Mouse (Mus musculus): ENCODE results near the gene Sar1a.

Sar1a gene

DNA sequence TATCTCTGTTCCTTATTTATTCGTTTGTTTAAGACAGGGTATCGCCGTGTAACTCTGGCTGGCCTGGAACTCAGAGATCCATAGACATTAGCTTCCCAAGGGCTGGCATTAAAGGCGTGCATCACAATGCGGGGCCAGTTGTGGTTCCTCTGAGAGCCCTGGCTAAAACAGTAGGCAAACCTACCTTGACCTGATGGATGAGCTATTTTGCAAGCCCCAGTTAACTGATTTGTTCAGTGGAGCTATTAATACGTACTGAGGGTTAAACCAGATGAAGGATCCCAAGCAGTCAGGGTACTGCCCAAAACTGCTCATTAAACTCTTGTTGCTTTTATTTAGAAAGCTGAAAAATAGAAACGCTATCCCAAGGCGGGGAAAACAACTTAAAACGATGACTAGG lies 554 bp upstream of the Sar1a start:
- DNase-seq (ENCODE audit: low spot score), result no peak

DNA sequence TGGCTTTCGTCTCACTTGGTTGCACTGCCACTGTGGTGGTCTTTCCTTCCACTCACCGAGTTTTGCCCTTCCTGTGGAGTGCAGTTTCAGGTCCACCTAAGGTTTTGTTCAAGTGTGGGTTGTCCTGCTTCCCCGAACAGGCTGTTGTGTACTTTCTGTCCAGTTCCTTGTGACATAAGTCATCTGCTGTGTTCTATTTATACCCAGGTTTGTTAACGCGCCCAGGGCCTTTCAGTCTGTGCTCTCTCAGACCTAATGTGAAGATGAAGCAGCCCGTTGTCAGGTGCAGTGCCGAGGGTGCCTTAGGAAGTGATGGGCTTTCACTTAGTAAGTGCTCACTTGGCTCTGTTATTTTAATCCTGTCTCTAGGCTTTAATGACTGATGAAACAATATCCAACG lies 9.3 kb downstream of the Sar1a start:
- no peak for DNase-seq (ENCODE audit: low spot score)

DNA sequence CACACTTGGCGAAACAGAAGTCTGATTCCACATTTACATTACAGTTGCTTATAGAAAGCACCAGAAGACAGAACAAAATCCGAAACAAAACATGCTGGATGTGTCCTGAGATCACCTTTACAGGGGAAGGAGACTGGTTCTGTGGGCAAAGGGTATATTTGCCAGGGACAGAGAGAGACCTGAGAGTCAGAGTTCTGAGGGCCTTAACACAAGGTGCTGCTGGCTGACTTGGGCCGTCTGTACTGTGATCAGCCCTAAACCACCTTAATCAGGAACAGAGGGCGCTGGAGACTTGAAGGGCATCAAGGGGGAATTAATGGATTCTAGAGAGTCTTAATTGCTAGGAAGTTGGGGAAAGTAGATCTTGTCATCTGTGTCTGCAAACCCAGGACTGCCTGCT lies 13.5 kb downstream of the Sar1a start:
- no peak for DNase-seq (ENCODE audit: low spot score)

DNA sequence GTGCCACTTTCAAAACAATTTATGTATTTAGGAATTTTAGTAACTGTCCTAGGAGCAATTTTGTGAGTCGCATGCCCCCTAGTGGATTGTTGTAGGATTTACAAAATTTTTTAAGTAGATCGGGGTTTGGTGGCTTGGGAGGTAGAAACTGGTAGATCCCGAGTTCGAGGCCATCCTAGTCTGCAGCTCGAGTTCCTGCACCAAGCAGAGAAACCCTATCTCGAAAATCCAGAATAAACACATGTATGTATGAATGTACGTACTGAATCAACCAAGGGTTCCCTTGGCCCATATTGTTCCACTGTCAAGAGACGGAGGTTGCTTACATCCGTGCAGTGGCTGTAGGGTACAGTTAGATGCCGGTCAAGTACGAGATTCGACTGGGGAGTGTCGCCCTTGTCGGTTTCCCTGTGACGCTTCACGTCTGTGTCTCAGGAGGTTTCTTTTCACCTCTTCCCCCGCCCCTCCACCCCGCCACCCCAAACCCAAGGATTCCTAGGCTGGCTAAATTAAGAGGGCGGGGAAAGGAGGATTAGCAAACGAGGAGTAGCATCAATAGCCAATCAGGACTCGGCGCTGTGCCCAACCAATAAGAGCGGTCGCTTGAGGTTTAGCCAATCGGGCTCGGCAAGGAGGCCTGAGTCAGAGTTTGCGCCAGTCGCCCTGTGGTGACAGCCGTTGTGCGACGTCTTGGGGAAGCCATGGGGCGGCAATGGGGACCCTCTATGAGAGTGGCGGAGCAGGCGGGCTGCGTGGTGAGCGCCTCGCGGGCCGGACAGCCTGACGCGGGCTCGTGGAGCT lies 15.0 kb downstream of the Sar1a start, which contains the start of gene Tysnd1:
Gene Tysnd1 (plus strand): TSS at position 645 of the 801 bp plus-strand sequence.
- peak; percentile 99 for DNase-seq (ENCODE audit: low spot score)

DNA sequence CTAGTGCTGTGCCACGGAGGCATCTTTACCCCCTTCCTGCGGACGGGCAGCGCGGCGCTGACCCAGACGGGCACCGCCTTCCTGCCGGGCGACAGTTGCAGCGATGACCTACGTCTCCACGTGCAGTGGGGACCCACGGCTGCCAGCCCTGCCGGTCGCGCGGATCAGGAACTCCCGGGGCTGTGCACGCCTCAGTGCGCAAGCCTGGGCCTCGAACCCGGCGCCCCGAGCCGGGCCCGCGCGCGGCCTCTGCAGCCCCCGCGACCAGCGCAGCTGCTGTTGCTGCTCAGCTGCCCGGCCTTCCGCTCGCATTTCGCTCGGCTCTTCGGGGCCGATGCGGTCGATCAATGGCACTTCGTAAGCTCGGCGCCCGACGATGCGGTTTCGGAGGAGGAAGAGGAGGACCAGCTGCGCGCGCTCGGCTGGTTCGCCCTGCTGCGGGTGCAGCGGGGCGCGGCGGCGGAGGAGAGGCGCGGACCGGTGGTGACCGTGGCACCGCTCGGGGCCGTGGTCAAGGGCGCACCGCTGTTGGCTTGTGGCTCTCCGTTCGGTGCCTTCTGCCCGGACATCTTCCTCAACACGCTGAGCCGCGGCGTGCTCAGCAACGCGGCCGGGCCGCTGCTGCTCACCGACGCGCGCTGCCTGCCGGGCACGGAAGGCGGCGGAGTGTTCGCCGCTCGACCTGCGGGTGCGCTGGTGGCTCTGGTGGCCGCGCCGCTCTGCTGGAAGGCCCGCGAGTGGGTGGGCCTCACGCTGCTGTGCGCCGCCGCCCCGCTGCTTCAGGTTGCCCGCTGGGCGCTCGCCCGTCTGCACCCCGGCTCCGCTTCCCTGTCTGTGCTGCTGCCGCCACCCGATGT lies 15.8 kb downstream of the Sar1a start:
- no peak for DNase-seq (ENCODE audit: low spot score)

DNA sequence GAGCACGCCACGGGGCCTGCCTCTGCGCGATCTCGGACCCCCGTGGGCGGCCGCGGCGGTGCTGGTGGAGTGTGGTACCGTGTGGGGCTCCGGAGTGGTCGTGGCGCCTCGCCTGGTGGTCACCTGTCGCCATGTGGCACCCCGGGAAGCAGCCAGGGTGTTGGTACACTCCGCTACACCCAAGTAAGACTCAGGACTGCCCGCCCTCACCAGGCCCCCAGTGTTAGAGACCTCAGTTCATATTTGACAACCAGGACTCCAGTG lies 16.4 kb downstream of the Sar1a start:
- no peak for DNase-seq (ENCODE audit: low spot score)

DNA sequence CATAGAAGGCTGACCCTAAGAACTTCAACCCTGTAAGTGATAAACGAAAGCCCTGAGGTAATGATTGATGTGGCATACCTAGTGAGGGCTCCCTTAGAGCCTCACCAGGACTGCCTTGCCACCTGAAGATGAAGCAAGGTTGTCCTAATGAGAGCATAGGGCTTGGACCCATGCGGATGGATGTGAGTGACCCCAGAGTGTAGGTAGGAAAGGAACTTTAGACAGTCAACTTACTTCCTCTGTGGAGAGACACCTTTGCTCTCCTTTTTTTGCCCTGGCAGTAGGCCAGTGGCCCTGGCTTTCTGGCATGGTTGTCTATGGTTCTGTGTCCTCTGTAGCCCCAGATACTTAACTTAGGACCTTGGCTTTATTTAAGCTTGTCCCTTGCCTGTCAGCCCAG lies 16.9 kb downstream of the Sar1a start:
- DNase-seq (ENCODE audit: low spot score), result peak; percentile 51

DNA sequence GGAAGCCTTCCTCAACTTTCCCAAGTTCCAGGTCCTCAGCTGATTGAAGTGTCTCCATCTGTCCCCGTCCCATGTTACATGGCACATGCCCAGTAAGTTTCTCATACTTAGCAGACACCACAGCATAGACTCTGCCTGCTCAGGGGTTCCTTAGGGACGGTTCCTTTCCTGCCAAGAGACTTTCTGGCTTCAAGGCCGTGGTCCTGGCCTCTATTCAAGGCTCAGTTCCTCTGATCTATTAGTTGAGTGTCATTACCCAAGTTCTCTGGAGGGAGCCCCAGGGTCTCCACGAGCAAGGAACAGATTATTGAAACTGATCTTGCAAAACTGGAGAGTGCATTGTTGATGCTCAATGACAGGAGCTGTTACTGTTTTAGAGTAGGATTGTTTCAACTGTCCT lies 24.6 kb downstream of the Sar1a start:
- peak; percentile 37 for DNase-seq (ENCODE audit: low spot score)

DNA sequence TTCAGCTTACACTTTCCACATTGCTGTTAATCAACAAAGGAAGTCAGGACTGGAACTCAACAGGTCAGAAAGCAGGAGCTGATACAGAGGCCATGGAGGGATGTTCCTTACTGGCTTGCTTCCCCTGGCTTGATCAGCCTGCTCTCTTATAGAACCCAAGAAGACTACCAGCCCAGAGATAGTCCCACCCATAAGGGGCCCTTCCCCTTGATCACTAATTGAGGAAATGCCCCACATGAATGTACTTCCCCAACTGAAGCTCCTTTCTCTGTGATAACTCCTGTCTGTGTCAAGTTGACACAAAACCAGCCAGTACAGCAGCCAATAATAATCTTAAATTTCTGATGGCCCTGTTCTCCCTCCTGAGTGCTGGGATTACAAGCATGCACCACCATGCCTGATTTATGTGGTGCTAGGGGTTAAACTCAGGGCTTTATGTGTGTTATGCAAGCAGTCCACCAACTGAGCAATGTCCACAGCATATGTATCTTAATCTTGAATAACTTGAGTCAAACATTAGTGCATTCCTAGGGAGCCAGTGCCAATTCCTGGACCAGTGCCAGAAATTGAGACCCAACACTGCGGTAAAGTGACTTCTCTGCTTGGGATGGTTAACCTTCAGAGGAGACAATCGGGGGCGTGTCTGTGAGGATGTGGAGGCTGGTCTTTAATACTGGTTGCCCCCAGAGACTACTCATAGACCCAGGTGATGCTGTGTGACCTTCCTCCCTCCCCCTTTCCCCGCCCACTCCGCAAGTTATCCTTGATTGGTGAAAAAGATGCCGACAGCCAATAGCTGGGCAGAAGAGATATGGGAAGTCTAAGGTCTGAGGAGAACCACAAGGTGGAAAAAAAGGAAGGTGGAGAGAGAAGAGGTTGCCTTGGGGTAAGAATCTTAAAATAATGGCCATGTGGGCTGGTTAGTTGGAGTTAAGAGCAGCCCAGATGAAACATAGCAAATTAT lies 26.6 kb downstream of the Sar1a start:
- no peak for DNase-seq (ENCODE audit: low spot score)

DNA sequence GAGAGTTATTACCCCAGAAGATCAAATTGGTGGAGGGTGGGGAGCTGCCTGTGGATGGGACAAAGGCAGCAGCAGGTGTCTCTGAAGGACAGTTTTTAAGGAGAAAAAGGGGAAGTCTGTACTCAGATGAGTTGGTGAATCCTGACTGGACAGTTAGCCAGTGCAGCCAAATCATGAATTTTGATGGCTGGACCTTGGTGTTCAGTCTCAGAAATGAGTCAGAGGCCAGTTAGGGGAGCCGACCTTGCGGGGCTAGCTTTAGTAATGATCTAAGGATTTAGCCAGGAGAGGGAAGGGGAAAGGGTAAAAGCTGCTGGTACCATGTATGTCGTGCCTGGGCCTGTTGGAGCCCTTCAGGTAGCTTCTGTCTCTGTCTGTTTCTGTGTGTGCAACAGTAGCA lies 33.5 kb downstream of the Sar1a start:
- no peak for DNase-seq (ENCODE audit: low spot score)

DNA sequence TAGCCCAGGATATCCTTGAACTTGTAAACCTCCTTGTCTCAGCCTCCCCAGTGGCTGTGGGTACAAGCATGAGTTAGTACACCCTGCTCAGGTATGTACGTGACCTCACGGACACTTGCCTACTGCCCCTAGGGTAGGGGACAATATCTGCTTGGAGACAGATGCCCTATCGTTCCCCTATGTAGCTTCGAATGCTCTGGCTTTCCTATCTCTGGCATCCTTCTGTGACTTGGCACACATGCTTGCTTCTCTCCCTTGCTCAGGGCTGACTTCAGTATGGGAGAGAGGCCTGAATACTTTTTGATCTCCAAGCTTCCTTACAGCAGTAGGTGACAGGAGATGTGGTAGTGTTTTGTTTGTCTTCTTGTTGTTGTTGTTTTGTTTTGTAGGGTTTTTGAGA lies 34.0 kb downstream of the Sar1a start:
- DNase-seq (ENCODE audit: low spot score), result no peak

DNA sequence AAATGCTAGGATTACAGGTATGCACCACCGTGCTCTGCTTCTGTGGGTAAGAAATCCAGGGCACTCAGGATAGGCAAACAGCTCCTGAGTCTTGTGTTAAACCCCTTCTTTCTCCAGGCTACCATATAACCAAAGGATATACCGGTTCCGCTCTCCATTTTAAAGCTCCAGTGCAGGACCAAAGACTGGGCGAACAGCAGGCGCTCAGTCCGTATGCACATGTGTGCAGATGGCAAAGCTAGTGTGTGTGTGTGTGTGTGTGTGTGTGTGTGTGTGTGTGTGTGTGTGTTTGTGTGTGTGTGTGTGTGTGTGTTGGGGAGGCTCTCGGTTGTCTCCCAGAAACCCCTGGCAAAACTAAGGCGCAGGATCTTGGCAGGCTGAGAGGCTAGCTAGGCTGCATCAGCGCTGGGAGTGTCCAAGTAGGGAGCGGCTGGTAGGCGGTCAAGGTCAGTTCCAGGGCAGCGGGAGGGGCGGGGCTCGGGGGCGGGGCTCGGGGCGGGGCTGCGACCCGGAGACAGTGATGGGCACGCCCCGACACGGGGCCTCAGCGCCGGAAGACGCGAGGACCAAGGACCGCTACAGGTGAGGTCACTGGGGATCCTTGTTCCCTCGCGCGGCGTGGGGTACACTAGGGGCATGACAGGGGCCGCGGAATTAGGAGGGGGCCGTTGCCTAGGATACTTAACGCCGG lies 34.8 kb downstream of the Sar1a start, which contains the start of gene Aifm2:
Gene Aifm2 (plus strand): TSS at position 493 of the 691 bp plus-strand sequence.
- peak; percentile 89 for DNase-seq (ENCODE audit: low spot score)

DNA sequence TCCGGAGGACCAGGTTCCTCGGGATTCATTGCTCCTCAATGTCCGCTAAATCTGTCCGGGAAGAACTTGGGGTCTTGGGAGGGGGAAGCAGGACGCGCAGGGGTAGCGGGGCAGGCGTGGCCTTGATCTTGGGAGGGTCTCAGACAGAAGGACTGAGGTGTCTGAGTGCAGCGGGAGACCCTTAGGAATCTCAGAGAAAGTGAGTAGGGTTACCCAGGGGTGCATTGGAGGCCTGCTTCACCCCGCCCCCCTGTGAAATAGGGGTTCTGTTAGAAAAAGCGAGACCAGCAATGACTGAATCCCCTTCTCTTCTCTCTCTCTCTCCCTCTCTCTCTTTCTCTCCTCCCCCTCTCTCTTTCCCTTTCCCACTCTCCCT lies 35.4 kb downstream of the Sar1a start:
- DNase-seq (ENCODE audit: low spot score), result no peak

DNA sequence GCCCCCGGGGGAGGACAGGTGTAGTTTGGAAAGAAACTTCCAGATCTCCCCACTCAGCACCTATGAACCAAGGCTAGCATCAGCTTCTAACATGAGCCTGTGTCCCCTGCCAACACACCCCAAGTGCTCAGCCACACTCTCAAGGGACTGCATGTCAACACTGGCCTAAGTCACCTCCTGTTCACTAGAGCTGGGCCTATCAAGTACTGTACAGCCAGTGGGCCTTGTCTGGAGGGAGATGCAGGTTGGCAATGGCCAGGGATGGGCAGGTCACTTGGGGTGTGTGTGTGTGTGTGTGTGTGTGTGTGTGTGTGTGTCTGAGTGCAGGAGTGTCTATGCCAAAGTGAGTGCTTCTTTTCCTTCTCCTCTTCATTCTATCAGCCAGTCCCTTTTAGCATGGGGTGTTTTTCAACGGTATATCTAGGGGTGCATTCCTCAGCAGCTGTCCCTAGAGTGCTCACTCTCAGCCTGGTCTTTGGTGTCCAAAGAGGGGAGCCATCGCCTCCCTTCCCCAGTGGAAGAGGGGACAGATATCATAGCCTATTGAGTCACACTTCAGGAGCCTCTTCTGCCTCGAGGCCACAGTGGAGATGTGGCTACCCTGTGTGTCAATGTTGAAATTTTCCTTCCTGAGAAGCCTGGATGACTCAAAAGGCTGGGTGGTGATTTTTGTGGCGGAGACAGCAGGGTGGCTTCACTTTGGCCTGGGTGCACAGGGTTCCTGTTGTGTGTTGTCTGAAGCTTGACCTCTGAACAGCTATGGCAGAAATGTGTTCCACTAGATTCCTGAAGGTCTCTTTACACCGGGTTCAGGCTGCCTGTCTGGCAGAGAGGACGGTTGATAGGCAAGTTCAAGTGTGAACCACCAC lies 36.1 kb downstream of the Sar1a start:
- DNase-seq (ENCODE audit: low spot score), result peak; percentile 67

DNA sequence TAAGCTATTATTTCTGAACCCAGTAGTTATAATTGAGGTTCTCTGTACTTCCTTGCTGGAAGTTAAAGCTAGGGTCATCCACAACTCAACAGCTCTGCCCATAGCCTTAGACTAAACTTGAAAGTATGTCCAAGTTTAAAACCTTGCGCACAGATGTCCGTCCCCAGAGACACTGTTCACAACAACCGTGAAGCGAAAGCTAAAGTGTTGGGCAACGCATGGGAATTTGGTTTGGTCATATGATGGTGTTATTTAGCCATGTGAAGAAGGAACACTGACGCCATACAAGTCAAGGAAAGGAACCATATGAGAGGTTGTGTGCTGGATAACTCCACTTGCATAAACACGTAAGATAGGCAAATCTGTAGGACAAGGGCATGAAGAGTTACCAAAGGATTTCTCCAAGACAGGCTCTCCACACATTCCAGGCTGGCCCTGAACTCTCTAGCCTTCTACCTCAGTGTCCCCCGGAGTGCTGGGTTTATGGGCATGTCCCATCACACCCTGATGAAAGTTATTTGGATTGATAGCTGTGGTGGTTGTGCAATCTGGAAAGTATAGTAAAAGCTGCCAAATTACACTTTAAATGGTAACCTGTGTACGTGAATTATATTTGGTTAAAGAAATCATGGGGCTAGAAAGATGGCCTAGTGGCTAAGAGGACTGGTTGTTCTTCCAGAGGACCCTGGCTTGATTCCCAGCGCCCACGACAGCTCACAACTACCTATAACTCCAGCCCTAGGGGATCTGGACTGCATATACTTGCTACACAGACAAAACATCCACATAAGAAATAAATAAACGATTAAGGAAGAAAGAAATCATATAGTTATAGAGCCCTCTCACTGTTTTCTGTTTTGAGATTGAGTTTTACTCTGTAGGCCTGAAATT lies 37.6 kb downstream of the Sar1a start:
- DNase-seq (ENCODE audit: low spot score), result peak; percentile 90

DNA sequence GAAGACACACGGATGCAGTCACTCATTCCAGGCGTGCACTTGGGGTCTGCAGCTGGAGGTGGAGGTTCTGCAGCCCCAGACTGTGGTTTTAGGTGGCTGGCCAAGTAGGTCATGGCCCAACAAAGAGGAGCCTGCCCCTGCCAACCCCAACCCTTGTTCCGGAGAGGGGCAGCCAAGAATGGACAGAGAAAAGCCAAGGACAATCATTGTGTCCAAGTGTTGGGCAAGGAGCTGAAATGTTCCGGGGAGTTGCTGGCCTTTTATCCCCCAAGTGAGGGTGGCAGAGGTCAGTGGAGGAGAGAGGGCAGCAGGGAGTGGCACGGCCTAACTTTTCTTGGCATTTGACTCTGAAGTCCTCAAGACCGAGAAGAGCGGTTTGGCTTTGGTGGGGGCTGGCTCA lies 40.2 kb downstream of the Sar1a start:
- DNase-seq (ENCODE audit: low spot score), result peak; percentile 85

DNA sequence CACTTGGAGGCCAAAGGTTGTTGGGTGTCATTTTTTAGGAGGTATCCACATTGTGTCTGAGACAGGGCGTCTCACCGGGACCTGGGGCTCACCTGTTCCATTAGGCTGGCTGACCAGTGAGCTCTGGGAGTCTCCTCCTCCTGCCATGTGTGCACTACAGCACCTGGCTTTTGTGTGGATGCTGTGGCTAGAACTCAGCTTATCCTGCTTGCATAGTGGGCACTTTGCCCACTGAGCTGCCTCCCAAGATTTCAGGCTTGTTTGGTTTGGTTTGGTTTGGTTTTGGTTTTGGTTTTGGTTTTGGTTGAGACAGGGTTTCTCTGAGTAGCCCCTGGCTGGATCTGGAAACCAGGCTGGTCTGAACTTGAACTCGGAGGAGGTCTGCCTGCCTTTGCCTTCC lies 42.1 kb downstream of the Sar1a start:
- DNase-seq (ENCODE audit: low spot score), result peak; percentile 73

DNA sequence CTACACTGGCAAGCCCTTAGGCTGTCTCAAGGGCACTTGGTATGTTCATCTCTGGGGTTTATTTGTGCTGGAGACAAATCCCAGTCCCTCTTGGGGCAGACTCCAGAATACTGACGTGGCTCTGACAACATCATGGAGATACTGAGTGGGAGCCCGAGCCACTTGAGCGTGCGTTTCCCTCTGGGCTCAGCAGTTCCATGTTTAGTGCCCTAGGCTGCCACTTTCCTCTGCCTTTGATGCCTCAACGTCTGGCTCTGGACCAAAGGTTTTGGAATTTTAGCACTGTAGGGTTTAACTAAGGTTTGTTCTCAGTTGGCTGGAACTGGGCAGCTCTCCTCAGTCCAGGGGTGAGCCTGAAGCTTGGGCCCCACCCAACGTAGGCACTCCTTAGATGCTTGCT lies 43.2 kb downstream of the Sar1a start:
- peak; percentile 47 for DNase-seq (ENCODE audit: low spot score)

DNA sequence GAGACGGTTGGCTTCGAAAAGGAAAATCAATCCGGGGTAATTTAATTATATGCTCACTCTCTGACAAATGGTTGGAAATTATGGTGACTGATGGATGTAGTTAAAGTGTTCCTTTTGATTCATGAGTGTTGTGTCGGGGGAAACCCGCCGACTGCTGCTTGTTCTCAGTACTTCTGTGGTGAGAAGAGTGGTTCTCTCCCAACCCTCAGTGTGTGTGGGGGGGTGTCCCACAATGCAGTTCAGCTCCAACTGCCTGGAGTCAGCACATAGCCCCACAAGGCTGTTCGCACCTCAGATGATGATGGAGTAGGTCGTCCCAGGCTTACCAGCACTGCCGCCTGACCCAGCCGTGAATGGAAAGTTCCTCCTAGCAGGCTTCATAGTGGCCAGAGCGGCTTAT lies 49.1 kb downstream of the Sar1a start:
- DNase-seq (ENCODE audit: low spot score), result no peak

DNA sequence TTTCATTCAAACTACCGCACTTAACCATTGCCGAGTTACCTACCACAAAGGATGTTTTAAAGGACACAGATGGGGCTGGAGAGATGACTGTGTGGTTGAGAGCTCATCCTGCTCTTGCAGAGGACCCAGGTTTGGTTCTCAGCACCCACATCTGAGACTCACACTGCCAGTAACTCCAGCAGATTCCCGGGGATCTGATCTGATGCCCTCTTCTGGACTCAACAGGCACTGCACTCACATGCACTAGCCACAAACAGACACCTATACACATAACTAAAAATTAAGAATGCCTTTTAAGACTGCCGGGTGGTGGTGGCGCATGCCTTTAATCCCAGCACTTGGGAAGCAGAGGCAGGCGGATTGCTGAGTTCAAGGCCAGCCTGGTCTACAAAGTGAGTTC lies 50.1 kb downstream of the Sar1a start:
- no peak for DNase-seq (ENCODE audit: low spot score)

Data from adipocyte (in vitro differentiated cells).